Mouse (Mus musculus) kidney, adult 2 months (tissue): Measurements from ENCODE around the gene Ctnnd1.

Experiments used
- CTCF ChIP-seq: fragments of 200-500 bp; conservative IDR thresholded peaks from 2 replicates; pipeline ENCODE4 v1.5.1; 2011; ENCODE audit warnings: low read depth, mild to moderate bottlenecking, control low read depth, low read length, moderate library complexity, mixed read lengths; ENCODE audit not compliant: insufficient read depth, insufficient read length
- POLR2A ChIP-seq: fragments of 200-500 bp; IDR thresholded peaks from one replicate; pipeline ENCODE4 v1.6.1; 2011; ENCODE audit warnings: low read depth, low read length, control low read depth

GRCm38 (mm10) chr2:84646138-84646537 lies 4.4 kb downstream of the Ctnnd1 start:
- TF ChIP-seq CTCF (no peak), POLR2A (no peak)
